Mouse (Mus musculus): Measurements from ENCODE around the gene Syn2. TPM values are rescaled to one million over a fixed set of nuclear protein-coding genes. Genes with fewer than 3 reads are reported as not detected.

The Syn2 gene
- total and polyA plus RNA-seq, 3 experiments: 0.16 TPM; not detected in 2

GRCm38 (mm10) chr6:115168921-115169320, 34.2 kb downstream of the Syn2 start:
- no peaks in the 10 kb centered on the region for H3K36me3 ChIP-seq (replicated peaks)
- DNase-seq (ENCODE audit: low spot score): no peak
- no peak overlapping the region for H3K4me3 ChIP-seq (ENCODE audit: low read depth, low read length)
- no peaks in the 10 kb centered on the region for H3K27me3 ChIP-seq (ENCODE audit: insufficient read depth, low read length)
- H3K4me1 ChIP-seq (ENCODE audit: insufficient read depth, low read depth, low read length): no peaks in the 10 kb centered on the region
- no peaks in the 10 kb centered on the region for H3K9me3 ChIP-seq (replicated peaks)
- no peak for ATAC-seq (ENCODE audit: extremely low read depth, insufficient number of reproducible peaks, low FRiP score, poor library complexity, severe bottlenecking)
- TF ChIP-seq CTCF (IDR thresholded peaks at IDR 0.05; ENCODE audit: low read depth, low read length) (no peak), TAL1 (conservative IDR thresholded peaks at IDR 0.05; ENCODE audit: low read depth, low read length) (no peak), GATA2 (IDR thresholded peaks at IDR 0.05; ENCODE audit: borderline replicate concordance, low read depth, low read length) (no peak), POLR2AphosphoS5 (IDR thresholded peaks at IDR 0.05; ENCODE audit: insufficient replicate concordance, low read depth, low read length) (no peak), GATA1 (IDR thresholded peaks at IDR 0.05; ENCODE audit: borderline replicate concordance, low read length) (no peak)

- TF ChIP-seq TAL1 (conservative IDR thresholded peaks at IDR 0.05; ENCODE audit: low read depth, low read length): no peak
- TF ChIP-seq GATA2 (IDR thresholded peaks at IDR 0.05; ENCODE audit: borderline replicate concordance, low read depth, low read length): no peak
- no peak for TF ChIP-seq GATA1 (IDR thresholded peaks at IDR 0.05; ENCODE audit: borderline replicate concordance, low read length)
- no peak for TF ChIP-seq CTCF (IDR thresholded peaks at IDR 0.05; ENCODE audit: low read depth, low read length)
- TF ChIP-seq POLR2AphosphoS5 (IDR thresholded peaks at IDR 0.05; ENCODE audit: insufficient replicate concordance, low read depth, low read length): no peak
- ATAC-seq (ENCODE audit: extremely low read depth, insufficient number of reproducible peaks, low FRiP score, poor library complexity, severe bottlenecking) (no peak), DNase-seq (ENCODE audit: low spot score) (no peak)
- H3K4me3 ChIP-seq (ENCODE audit: low read depth, low read length): no peak overlapping the region
- no peaks in the 10 kb centered on the region for H3K4me1 ChIP-seq (ENCODE audit: insufficient read depth, low read depth, low read length)
- no peaks in the 10 kb centered on the region for H3K9me3 ChIP-seq (replicated peaks)
- H3K36me3 ChIP-seq (replicated peaks): no peaks in the 10 kb centered on the region
- H3K27me3 ChIP-seq (ENCODE audit: insufficient read depth, low read length): no peaks in the 10 kb centered on the region
These were observed 34.8 kb downstream of the Syn2 start for GRCm38 (mm10) chr6:115169518-115169917.

- H3K27me3 ChIP-seq (ENCODE audit: insufficient read depth, low read length): no peaks in the 10 kb centered on the region
- ATAC-seq (ENCODE audit: extremely low read depth, insufficient number of reproducible peaks, low FRiP score, poor library complexity, severe bottlenecking): no peak
- no peak overlapping the region for H3K4me3 ChIP-seq (ENCODE audit: low read depth, low read length)
- no peak for DNase-seq (ENCODE audit: low spot score)
- peak; percentile 62 for TF ChIP-seq CTCF (IDR thresholded peaks at IDR 0.05; ENCODE audit: low read depth, low read length)
- no peak for TF ChIP-seq POLR2AphosphoS5 (IDR thresholded peaks at IDR 0.05; ENCODE audit: insufficient replicate concordance, low read depth, low read length)
- H3K9me3 ChIP-seq (replicated peaks): no peaks in the 10 kb centered on the region
- H3K4me1 ChIP-seq (ENCODE audit: insufficient read depth, low read depth, low read length): no peaks in the 10 kb centered on the region
- no peaks in the 10 kb centered on the region for H3K36me3 ChIP-seq (replicated peaks)
These were observed 40.1 kb downstream of the Syn2 start for GRCm38 (mm10) chr6:115174845-115175244.

- DNase-seq (ENCODE audit: low spot score): no peak
- ATAC-seq (ENCODE audit: extremely low read depth, insufficient number of reproducible peaks, low FRiP score, poor library complexity, severe bottlenecking): no peak; the same call in 1 of the 2 replicates
- H3K9me3 ChIP-seq (replicated peaks): no peaks in the 10 kb centered on the region
- TF ChIP-seq CTCF (IDR thresholded peaks at IDR 0.05; ENCODE audit: low read depth, low read length) (no peak), POLR2AphosphoS5 (IDR thresholded peaks at IDR 0.05; ENCODE audit: insufficient replicate concordance, low read depth, low read length) (no peak), GATA2 (IDR thresholded peaks at IDR 0.05; ENCODE audit: borderline replicate concordance, low read depth, low read length) (no peak), TAL1 (conservative IDR thresholded peaks at IDR 0.05; ENCODE audit: low read depth, low read length) (no peak), GATA1 (IDR thresholded peaks at IDR 0.05; ENCODE audit: borderline replicate concordance, low read length) (no peak)
- H3K4me1 ChIP-seq (ENCODE audit: insufficient read depth, low read depth, low read length): no peaks in the 10 kb centered on the region
- no peaks in the 10 kb centered on the region for H3K36me3 ChIP-seq (replicated peaks)
- no peaks in the 10 kb centered on the region for H3K27me3 ChIP-seq (ENCODE audit: insufficient read depth, low read length)
- H3K4me3 ChIP-seq (ENCODE audit: low read depth, low read length): no peak overlapping the region
These were observed 44.1 kb downstream of the Syn2 start for GRCm38 (mm10) chr6:115178826-115179225.

GRCm38 (mm10) chr6:115181094-115181493, 46.4 kb downstream of the Syn2 start:
- TF ChIP-seq CTCF (IDR thresholded peaks at IDR 0.05; ENCODE audit: low read depth, low read length): no peak
- no peak for TF ChIP-seq GATA1 (IDR thresholded peaks at IDR 0.05; ENCODE audit: borderline replicate concordance, low read length)
- no peak for TF ChIP-seq POLR2AphosphoS5 (IDR thresholded peaks at IDR 0.05; ENCODE audit: insufficient replicate concordance, low read depth, low read length)
- no peak for TF ChIP-seq TAL1 (conservative IDR thresholded peaks at IDR 0.05; ENCODE audit: low read depth, low read length)
- no peak for TF ChIP-seq GATA2 (IDR thresholded peaks at IDR 0.05; ENCODE audit: borderline replicate concordance, low read depth, low read length)
- no peaks in the 10 kb centered on the region for H3K36me3 ChIP-seq (replicated peaks)
- DNase-seq (ENCODE audit: low spot score): no peak
- no peak overlapping the region for H3K4me3 ChIP-seq (ENCODE audit: low read depth, low read length)
- H3K4me1 ChIP-seq (ENCODE audit: insufficient read depth, low read depth, low read length): no peaks in the 10 kb centered on the region
- ATAC-seq (ENCODE audit: extremely low read depth, insufficient number of reproducible peaks, low FRiP score, poor library complexity, severe bottlenecking): no peak
- no peaks in the 10 kb centered on the region for H3K27me3 ChIP-seq (ENCODE audit: insufficient read depth, low read length)
- no peaks in the 10 kb centered on the region for H3K9me3 ChIP-seq (replicated peaks)

GRCm38 (mm10) chr6:115191111-115191510, 56.4 kb downstream of the Syn2 start:
- no peaks in the 10 kb centered on the region for H3K9me3 ChIP-seq (replicated peaks)
- TF ChIP-seq CTCF (IDR thresholded peaks at IDR 0.05; ENCODE audit: low read depth, low read length) (no peak), GATA1 (IDR thresholded peaks at IDR 0.05; ENCODE audit: borderline replicate concordance, low read length) (no peak), TAL1 (conservative IDR thresholded peaks at IDR 0.05; ENCODE audit: low read depth, low read length) (no peak), POLR2AphosphoS5 (IDR thresholded peaks at IDR 0.05; ENCODE audit: insufficient replicate concordance, low read depth, low read length) (no peak)
- 0 out of 2 replicates have a peak, but pooled peaks cover 2% of the 10 kb centered on the region for H3K27me3 ChIP-seq (ENCODE audit: insufficient read depth, low read length)
- ATAC-seq (ENCODE audit: extremely low read depth, insufficient number of reproducible peaks, low FRiP score, poor library complexity, severe bottlenecking) (no peak), DNase-seq (ENCODE audit: low spot score) (no peak)
- H3K36me3 ChIP-seq (replicated peaks): no peaks in the 10 kb centered on the region
- H3K4me1 ChIP-seq (ENCODE audit: insufficient read depth, low read depth, low read length): no peaks in the 10 kb centered on the region
- no peak overlapping the region for H3K4me3 ChIP-seq (ENCODE audit: low read depth, low read length)

GRCm38 (mm10) chr6:115200753-115201152, 66.1 kb downstream of the Syn2 start:
- DNase-seq (ENCODE audit: low spot score): no peak
- H3K4me3 ChIP-seq (ENCODE audit: low read depth, low read length): no peak overlapping the region
- TF ChIP-seq POLR2AphosphoS5 (IDR thresholded peaks at IDR 0.05; ENCODE audit: insufficient replicate concordance, low read depth, low read length): no peak
- TF ChIP-seq GATA1 (IDR thresholded peaks at IDR 0.05; ENCODE audit: borderline replicate concordance, low read length): no peak
- TF ChIP-seq GATA2 (IDR thresholded peaks at IDR 0.05; ENCODE audit: borderline replicate concordance, low read depth, low read length): no peak
- TF ChIP-seq TAL1 (conservative IDR thresholded peaks at IDR 0.05; ENCODE audit: low read depth, low read length): no peak
- no peak for TF ChIP-seq CTCF (IDR thresholded peaks at IDR 0.05; ENCODE audit: low read depth, low read length)
- H3K9me3 ChIP-seq (replicated peaks): no peaks in the 10 kb centered on the region
- ATAC-seq (ENCODE audit: extremely low read depth, insufficient number of reproducible peaks, low FRiP score, poor library complexity, severe bottlenecking): peak; percentile 79
- no peaks in the 10 kb centered on the region for H3K4me1 ChIP-seq (ENCODE audit: insufficient read depth, low read depth, low read length)
- no peaks in the 10 kb centered on the region for H3K36me3 ChIP-seq (replicated peaks)
- H3K27me3 ChIP-seq (ENCODE audit: insufficient read depth, low read length): no peaks in the 10 kb centered on the region

Data from G1E (cell line).